Mouse (Mus musculus): ENCODE data around the gene Gpr158.

Gpr158 gene

GRCm38 (mm10) chr2:21632136-21632535, 264.8 kb downstream of the Gpr158 start:
- no peak for DNase-seq (ENCODE audit: extremely low read depth, low read depth)

GRCm38 (mm10) chr2:21665721-21666120, 298.4 kb downstream of the Gpr158 start:
- DNase-seq (ENCODE audit: extremely low read depth, low read depth), result no peak

- DNase-seq (ENCODE audit: extremely low read depth, low read depth), result no peak
Observed at GRCm38 (mm10) chr2:21676084-21676838, 308.9 kb downstream of the Gpr158 start.

GRCm38 (mm10) chr2:21676839-21677123, 309.4 kb downstream of the Gpr158 start:
- no peak for DNase-seq (ENCODE audit: extremely low read depth, low read depth)

- no peak for DNase-seq (ENCODE audit: extremely low read depth, low read depth)
Observed at GRCm38 (mm10) chr2:21680735-21681270, 313.5 kb downstream of the Gpr158 start.

- DNase-seq (ENCODE audit: extremely low read depth, low read depth), result no peak
Observed at GRCm38 (mm10) chr2:21684736-21685135, 317.4 kb downstream of the Gpr158 start.

- no peak for DNase-seq (ENCODE audit: extremely low read depth, low read depth)
Observed at GRCm38 (mm10) chr2:21693128-21693527, 325.8 kb downstream of the Gpr158 start.

- DNase-seq (ENCODE audit: extremely low read depth, low read depth), result no peak
Observed at GRCm38 (mm10) chr2:21693807-21694594, 326.7 kb downstream of the Gpr158 start.

- DNase-seq (ENCODE audit: extremely low read depth, low read depth), result no peak
Observed at GRCm38 (mm10) chr2:21728075-21728474, 360.7 kb downstream of the Gpr158 start.

- no peak for DNase-seq (ENCODE audit: extremely low read depth, low read depth)
Observed at GRCm38 (mm10) chr2:21783721-21784120, 416.4 kb downstream of the Gpr158 start.

- no peak for DNase-seq (ENCODE audit: extremely low read depth, low read depth)
Observed at GRCm38 (mm10) chr2:21793156-21793555, 425.8 kb downstream of the Gpr158 start.

GRCm38 (mm10) chr2:21799616-21800015, 432.3 kb downstream of the Gpr158 start:
- DNase-seq (ENCODE audit: extremely low read depth, low read depth), result no peak

GRCm38 (mm10) chr2:21800045-21800444, 432.7 kb downstream of the Gpr158 start:
- no peak for DNase-seq (ENCODE audit: extremely low read depth, low read depth)

- DNase-seq (ENCODE audit: extremely low read depth, low read depth), result no peak
Observed at GRCm38 (mm10) chr2:21808510-21808909, 441.2 kb downstream of the Gpr158 start.

- DNase-seq (ENCODE audit: extremely low read depth, low read depth), result no peak
Observed at GRCm38 (mm10) chr2:21810431-21810830, 443.1 kb downstream of the Gpr158 start.

- DNase-seq (ENCODE audit: extremely low read depth, low read depth), result no peak
Observed at GRCm38 (mm10) chr2:21864061-21864460, 496.7 kb downstream of the Gpr158 start.
